Mouse (Mus musculus): Measurements from ENCODE around the gene Zfp456. TPM values are rescaled to one million over a fixed set of nuclear protein-coding genes. Genes with fewer than 3 reads are reported as not detected.

Zfp456 gene
- polyA plus RNA-seq, 1 experiment from 2014 or later, result 0.62 TPM

- H3K27me3 ChIP-seq (ENCODE audit: poor library complexity, severe bottlenecking), result no peaks in the 10 kb centered on the region
- peaks cover 11% of the 10 kb centered on the region for H3K4me1 ChIP-seq
- H3K4me3 ChIP-seq, result peak overlapping the region; percentile 62
- no peak for DNase-seq (ENCODE audit: extremely low spot score, low spot score)
- H3K36me3 ChIP-seq (replicated peaks), result no peaks in the 10 kb centered on the region
- H3K27ac ChIP-seq, result peak overlapping the region; percentile 80
- 74% methylated on average over 1 of the region's 1 CpGs for WGBS
- no peaks in the 10 kb centered on the region for H3K9me3 ChIP-seq
These were observed 42.7 kb downstream of the Zfp456 start for GRCm38 (mm10) chr13:67332877-67333276.

- Histone ChIP-seq H3K27me3 (ENCODE audit: poor library complexity, severe bottlenecking) (no peaks in the 10 kb centered on the region), H3K4me1 (peaks cover 11% of the 10 kb centered on the region), H3K9me3 (no peaks in the 10 kb centered on the region), H3K27ac (peak within 1 kb of the TSS; percentile 80), H3K36me3 (replicated peaks) (no peaks in the 10 kb centered on the region), H3K4me3 (peak within 1 kb of the TSS; percentile 62)
- WGBS, result 21% methylated on average over 17 of the region's 17 CpGs
- peak; percentile 64 for DNase-seq (ENCODE audit: extremely low spot score, low spot score)
These were observed 43.4 kb downstream of the Zfp456 start, which contains the start of gene Zfp595 for GRCm38 (mm10) chr13:67332019-67332724. Gene Zfp595, minus strand, starts transcription at chr13:67332570.

Other genes with a start within 250 kb of the Zfp456 start
- gene Rsl1, start 202.6 kb downstream of the Zfp456 start, polyA plus RNA-seq (2016; fragmentation: Nextera tagmentation; extraction: Ambion mirVana), result 5.7 and 7.0 TPM in 2 replicates
- 0.98 and 1.4 TPM in 2 replicates for gene Zfp455, start 181.3 kb downstream of the Zfp456 start, polyA plus RNA-seq (2016; fragmentation: Nextera tagmentation; extraction: Ambion mirVana)
- gene Zfp458, start 97.3 kb downstream of the Zfp456 start, polyA plus RNA-seq (2016; fragmentation: Nextera tagmentation; extraction: Ambion mirVana), result 1.1 and 1.8 TPM in 2 replicates
- 0.18 and 0.50 TPM in 2 replicates for gene Zfp457, start 69.3 kb downstream of the Zfp456 start, polyA plus RNA-seq (2016; fragmentation: Nextera tagmentation; extraction: Ambion mirVana)
- 1.9 and 2.2 TPM in 2 replicates for gene Zfp595, start 43.2 kb downstream of the Zfp456 start, polyA plus RNA-seq (2016; fragmentation: Nextera tagmentation; extraction: Ambion mirVana)
- 0.37 TPM in 1 of 2 replicates, not detected in the other for gene Gm28044, start 15.3 kb downstream of the Zfp456 start, polyA plus RNA-seq (2016; fragmentation: Nextera tagmentation; extraction: Ambion mirVana)
- gene Zfp953, start 15.2 kb downstream of the Zfp456 start, polyA plus RNA-seq (2016; fragmentation: Nextera tagmentation; extraction: Ambion mirVana), result 0.87 and 1.1 TPM in 2 replicates
- 0.50 TPM in 1 of 2 replicates, not detected in the other for gene Gm28041, start 77 bp downstream of the Zfp456 start, polyA plus RNA-seq (2016; fragmentation: Nextera tagmentation; extraction: Ambion mirVana)
- 3.4 and 4.5 TPM in 2 replicates for gene Zfp429, start 24.0 kb upstream of the Zfp456 start, polyA plus RNA-seq (2016; fragmentation: Nextera tagmentation; extraction: Ambion mirVana)
- gene Zfp459, start 45.6 kb upstream of the Zfp456 start, polyA plus RNA-seq (2016; fragmentation: Nextera tagmentation; extraction: Ambion mirVana), result 0.86 and 1.2 TPM in 2 replicates
- gene Zfp874a, start 75.8 kb upstream of the Zfp456 start, polyA plus RNA-seq (2016; fragmentation: Nextera tagmentation; extraction: Ambion mirVana), result 6.3 and 7.5 TPM in 2 replicates
- gene Zfp874b, start 108.4 kb upstream of the Zfp456 start, polyA plus RNA-seq (2016; fragmentation: Nextera tagmentation; extraction: Ambion mirVana), result 1.4 TPM in 2 replicates
- 14.6 and 14.8 TPM in 2 replicates for gene Zfp58, start 124.7 kb upstream of the Zfp456 start, polyA plus RNA-seq (2016; fragmentation: Nextera tagmentation; extraction: Ambion mirVana)
- not detected in 2 replicates for gene Gm26965, start 150.3 kb upstream of the Zfp456 start, polyA plus RNA-seq (2016; fragmentation: Nextera tagmentation; extraction: Ambion mirVana)
- 21.8 and 22.4 TPM in 2 replicates for gene Zfp87, start 150.4 kb upstream of the Zfp456 start, polyA plus RNA-seq (2016; fragmentation: Nextera tagmentation; extraction: Ambion mirVana)
- 15.4 and 17.3 TPM in 2 replicates for gene Zfp748, start 178.0 kb upstream of the Zfp456 start, polyA plus RNA-seq (2016; fragmentation: Nextera tagmentation; extraction: Ambion mirVana)
- 3.4 TPM in 2 replicates for gene Zfp729b, start 233.9 kb upstream of the Zfp456 start, polyA plus RNA-seq (2016; fragmentation: Nextera tagmentation; extraction: Ambion mirVana)